Mouse (Mus musculus) embryonic facial prominence, embryonic 12.5 days (tissue): ENCODE data around the gene Il6ra. TPM values are rescaled to one million over a fixed set of nuclear protein-coding genes. Genes with fewer than 3 reads are reported as not detected.
A peak's percentile ranks its signal among the peaks of the same experiment; 100 is the strongest.

ENCODE experiments used
- ATAC-seq: fragments of 200-750 bp; cut with Nextera tagmentation; 2 replicates; pipeline ENCODE4 v1.8.0; 2017; ENCODE audit not compliant: insufficient number of reproducible peaks, insufficient read depth, low FRiP score, low TSS enrichment
- H3K27ac ChIP-seq: fragments of 300-500 bp; sonication (generic); 2 replicates; pipeline ENCODE4 v1.5.1; 2016; ENCODE audit warnings: mild to moderate bottlenecking
- H3K27me3 ChIP-seq: fragments of 300-500 bp; sonication (generic); 2 replicates; pipeline ENCODE4 v1.6.1; 2016; ENCODE audit warnings: mild to moderate bottlenecking, moderate library complexity
- H3K36me3 ChIP-seq: fragments of 300-500 bp; sonication (generic); 2 replicates; pipeline ENCODE4 v1.6.1; 2016; ENCODE audit warnings: mild to moderate bottlenecking
- H3K4me1 ChIP-seq: fragments of 300-500 bp; sonication (generic); 2 replicates; pipeline ENCODE4 v1.6.1; 2016
- H3K4me2 ChIP-seq: fragments of 300-500 bp; sonication (generic); replicated peaks from 2 replicates; pipeline ENCODE4 v1.6.1; 2016; ENCODE audit warnings: mild to moderate bottlenecking, moderate library complexity
- H3K4me3 ChIP-seq: fragments of 300-500 bp; sonication (generic); 2 replicates; pipeline ENCODE4 v1.5.1; 2016; ENCODE audit warnings: mild to moderate bottlenecking
- H3K9ac ChIP-seq: fragments of 300-500 bp; sonication (generic); 2 replicates; pipeline ENCODE4 v1.6.1; 2016; ENCODE audit warnings: mild to moderate bottlenecking, moderate library complexity
- H3K9me3 ChIP-seq: fragments of 300-500 bp; sonication (generic); 2 replicates; pipeline ENCODE4 v1.6.1; 2016; ENCODE audit warnings: mild to moderate bottlenecking, moderate library complexity
- WGBS: fragments of 180-500 bp; shearing (Covaris S2); methylation state at CpG from one replicate; pipeline ENCODE4 v1.1.7; 2016; 5-methylcytosine and 5-hydroxymethylcytosine counted together
- polyA plus RNA-seq: library from polyadenylated mRNA; unstranded; fragments of >200 nt; fragmentation: Nextera tagmentation; extraction: Ambion mirVana; gene quantifications from 2 replicates; pipeline ENCODE4 v1.2.1, GENCODE M21; 2016

Il6ra gene
- polyA plus RNA-seq = 0.60 and 0.79 TPM in 2 replicates

DNA sequence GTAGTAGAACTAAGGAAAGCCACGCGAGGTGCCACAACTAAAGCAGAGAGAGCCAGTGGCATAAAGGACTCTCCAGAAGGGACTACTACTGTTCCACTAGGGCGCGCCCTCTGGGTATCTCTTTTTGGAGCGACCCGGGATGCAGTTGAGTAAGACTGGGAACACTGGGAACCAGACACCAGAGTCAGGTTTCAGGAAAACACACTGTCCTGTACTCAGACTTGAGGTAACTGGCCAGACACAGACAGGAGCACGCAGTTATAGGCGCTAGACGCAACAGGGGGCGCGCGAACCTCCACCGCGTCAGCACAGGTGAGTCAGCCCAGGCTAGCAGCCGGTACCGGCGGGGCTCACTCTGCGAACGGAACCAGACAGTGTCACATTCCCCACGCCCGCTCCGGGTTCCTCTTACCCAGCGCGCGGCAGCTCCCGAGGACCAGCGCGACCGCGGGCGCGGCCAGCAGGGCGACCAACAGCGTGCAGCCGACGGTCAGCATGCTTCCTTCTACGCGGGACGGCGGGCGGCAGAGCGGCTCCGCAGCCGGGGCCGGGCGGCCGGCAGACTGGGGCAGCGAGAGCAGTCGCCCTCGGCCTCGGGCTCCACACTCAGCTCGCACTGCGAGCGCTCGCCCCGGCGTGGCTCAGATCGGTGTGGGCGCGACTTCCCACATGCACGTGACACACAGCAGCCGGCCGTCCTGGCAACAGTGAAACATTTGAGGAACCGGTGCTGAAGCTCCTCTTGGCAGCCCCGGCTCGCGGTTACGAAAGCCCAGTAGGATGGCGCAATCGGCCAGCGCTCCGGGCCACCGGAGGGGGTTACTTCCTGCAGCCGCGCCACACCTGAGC, at the start of gene Il6ra:
Il6ra (minus strand) TSS at position 654 of the 849 bp plus-strand sequence.
- Histone ChIP-seq H3K27ac (no peak within 1 kb of the TSS), H3K9me3 (no peaks in the 10 kb centered on the region), H3K4me1 (peaks cover 17% of the 10 kb centered on the region), H3K4me3 (peak within 1 kb of the TSS; percentile 52), H3K36me3 (no peaks in the 10 kb centered on the region), H3K9ac (peak within 1 kb of the TSS; percentile 55), H3K27me3 (peaks cover 44% of the 10 kb centered on the region), H3K4me2 (peak within 1 kb of the TSS; percentile 99)
- under 1% methylated on average over 75 of the region's 75 CpGs for WGBS
- ATAC-seq = peak; percentile 73; the same call in 1 of the 2 replicates

DNA sequence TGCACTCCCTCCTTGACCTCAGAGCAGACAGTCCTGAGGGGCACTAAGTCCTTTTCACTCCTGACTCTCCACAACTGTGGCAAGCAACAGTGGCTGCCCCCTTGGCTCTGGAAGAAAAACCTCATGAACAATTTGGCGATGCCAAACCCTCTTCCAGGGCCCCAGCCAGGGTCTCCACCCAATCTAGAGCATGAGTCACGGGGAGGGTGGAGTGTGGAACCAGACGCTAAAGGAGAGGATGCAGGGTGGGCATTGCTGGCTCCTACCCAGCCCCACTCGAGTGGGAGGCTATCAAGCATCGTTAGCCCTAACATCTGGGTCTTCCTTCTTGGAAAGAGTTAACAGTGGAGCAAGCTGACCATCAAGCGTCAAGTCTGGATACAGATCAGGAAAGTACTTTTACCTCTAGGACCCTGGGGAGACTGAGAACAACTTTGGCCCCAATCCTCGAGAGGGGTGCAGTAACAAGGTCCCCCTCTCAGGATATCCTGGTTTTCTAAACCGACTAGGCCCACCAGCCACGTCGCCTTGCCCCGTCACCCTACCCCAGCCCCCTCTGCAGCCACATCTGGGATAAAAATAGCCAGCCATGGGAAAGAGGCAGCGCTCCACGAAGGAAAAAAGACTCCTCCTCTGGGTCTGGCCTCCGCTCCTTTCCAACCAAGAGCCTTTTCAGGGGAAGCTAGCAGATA, 49.2 kb upstream of the Il6ra start:
- no peaks in the 10 kb centered on the region for H3K27me3 ChIP-seq
- WGBS = 4% methylated on average over 14 of the region's 14 CpGs
- H3K36me3 ChIP-seq = peaks cover 24% of the 10 kb centered on the region
- ATAC-seq = no peak
- peak overlapping the region; percentile 95 for H3K27ac ChIP-seq
- peaks cover 37% of the 10 kb centered on the region for H3K4me1 ChIP-seq
- peak overlapping the region; percentile 96 for H3K4me3 ChIP-seq
- peak overlapping the region; percentile 93 for H3K9ac ChIP-seq
- H3K4me2 ChIP-seq = peak overlapping the region; percentile 77
- no peaks in the 10 kb centered on the region for H3K9me3 ChIP-seq

DNA sequence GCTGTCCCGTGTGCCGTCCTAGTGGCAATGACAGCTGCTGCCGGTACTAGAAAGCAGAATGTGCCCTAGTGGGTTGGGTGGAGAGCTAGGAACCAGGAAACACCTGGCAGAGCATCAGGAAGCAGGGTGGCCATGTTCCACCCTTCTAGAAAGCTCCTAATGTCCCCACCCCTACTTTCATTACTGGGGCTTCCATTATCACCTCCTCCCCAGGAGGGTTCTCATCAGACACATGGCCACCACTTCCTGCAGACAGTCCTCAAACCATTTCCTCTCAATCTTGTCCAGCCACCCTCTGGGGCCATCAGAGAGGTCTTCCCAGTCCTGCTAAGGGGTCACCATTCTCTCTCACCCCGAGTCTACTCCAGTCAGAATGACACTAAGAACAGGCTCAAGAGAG, 48.4 kb upstream of the Il6ra start:
- Histone ChIP-seq H3K4me3 (peak overlapping the region; percentile 96), H3K9me3 (no peaks in the 10 kb centered on the region), H3K27me3 (no peaks in the 10 kb centered on the region), H3K27ac (peak overlapping the region; percentile 95), H3K36me3 (peaks cover 31% of the 10 kb centered on the region), H3K4me1 (peaks cover 37% of the 10 kb centered on the region), H3K4me2 (peak overlapping the region; percentile 77), H3K9ac (peak overlapping the region; percentile 93)
- no peak for ATAC-seq
- WGBS = 58% methylated on average over 4 of the region's 4 CpGs

DNA sequence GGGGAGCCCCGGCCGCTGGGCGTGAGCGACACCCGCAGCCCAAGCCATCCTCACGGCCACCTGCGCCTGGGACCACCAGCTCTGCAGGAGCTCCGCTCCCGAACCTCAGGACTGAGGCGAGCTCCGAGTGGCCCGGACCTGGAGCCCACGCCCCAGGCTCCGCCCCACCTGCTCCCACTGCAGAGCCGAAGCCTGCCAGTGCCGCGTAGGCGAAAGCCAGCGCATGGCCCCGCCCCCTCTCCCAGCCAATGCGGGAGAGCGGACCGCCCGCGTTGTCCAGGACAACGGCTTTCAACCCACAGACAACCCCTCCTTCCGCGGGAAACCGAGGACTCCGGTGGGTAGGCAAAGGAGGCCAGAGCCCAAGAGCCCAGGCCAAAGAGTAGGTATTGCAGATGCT, 47.5 kb upstream of the Il6ra start:
- Histone ChIP-seq H3K27ac (0 out of 2 replicates have a peak overlapping the region, but pooled peaks have one; percentile 95), H3K4me3 (peak overlapping the region; percentile 96), H3K36me3 (peaks cover 41% of the 10 kb centered on the region), H3K4me1 (peaks cover 37% of the 10 kb centered on the region), H3K9me3 (no peaks in the 10 kb centered on the region), H3K4me2 (peak overlapping the region; percentile 77), H3K9ac (peak overlapping the region; percentile 50), H3K27me3 (no peaks in the 10 kb centered on the region)
- peak; percentile 90 for ATAC-seq
- 0% methylated on average over 26 of the region's 30 CpGs for WGBS

DNA sequence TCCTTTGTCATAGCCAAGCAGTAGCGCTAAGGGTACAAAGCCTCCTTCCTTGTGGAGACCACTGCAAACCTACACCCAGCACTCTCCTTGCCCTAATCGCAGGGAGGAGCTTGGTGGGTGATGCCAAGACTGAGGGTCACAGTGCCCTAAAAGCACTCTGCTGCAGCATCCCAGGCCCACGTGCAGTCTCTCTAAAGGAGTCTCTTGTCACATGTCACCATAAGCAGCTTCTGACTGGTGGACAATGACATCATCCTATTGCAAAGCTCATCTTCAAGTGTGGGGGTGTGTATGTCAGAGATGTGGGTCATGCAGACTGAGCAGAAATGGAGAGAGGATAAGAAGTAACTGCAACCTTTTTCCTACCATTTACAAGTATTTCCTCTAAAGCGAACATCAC, 46.4 kb upstream of the Il6ra start:
- no peak for ATAC-seq
- Histone ChIP-seq H3K4me2 (no peak overlapping the region; the same call in 1 of the 2 replicates), H3K27me3 (no peaks in the 10 kb centered on the region), H3K9ac (no peak overlapping the region), H3K4me3 (no peak overlapping the region), H3K9me3 (no peaks in the 10 kb centered on the region), H3K36me3 (peaks cover 42% of the 10 kb centered on the region), H3K27ac (no peak overlapping the region), H3K4me1 (peaks cover 30% of the 10 kb centered on the region)
- WGBS = 78% methylated on average over 4 of the region's 4 CpGs

DNA sequence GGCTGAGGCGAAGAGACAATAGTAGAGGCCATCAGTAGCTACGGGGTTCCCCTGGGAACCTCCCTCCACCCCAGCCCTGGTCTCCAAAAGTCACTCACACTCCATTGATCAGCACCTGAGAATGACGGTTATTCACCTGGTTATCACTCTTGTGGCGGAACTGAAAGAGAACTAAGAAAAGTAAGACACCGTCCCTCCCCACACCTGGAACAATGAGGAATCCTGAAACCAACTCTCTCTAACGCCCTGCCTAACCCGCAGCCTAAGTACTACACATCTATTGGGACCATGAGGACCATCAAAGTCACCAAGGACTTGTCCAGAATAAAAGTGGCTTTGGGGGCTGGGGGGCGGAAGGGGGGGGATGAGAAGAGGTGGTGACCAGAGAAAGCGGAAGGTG, 44.9 kb upstream of the Il6ra start:
- no peaks in the 10 kb centered on the region for H3K9me3 ChIP-seq
- H3K36me3 ChIP-seq = peaks cover 54% of the 10 kb centered on the region
- no peak overlapping the region for H3K9ac ChIP-seq
- H3K27ac ChIP-seq = no peak overlapping the region
- WGBS = 95% methylated on average over 9 of the region's 9 CpGs
- no peak for ATAC-seq
- peaks cover 26% of the 10 kb centered on the region for H3K4me1 ChIP-seq
- H3K4me2 ChIP-seq = no peak overlapping the region
- H3K4me3 ChIP-seq = no peak overlapping the region
- H3K27me3 ChIP-seq = no peaks in the 10 kb centered on the region

DNA sequence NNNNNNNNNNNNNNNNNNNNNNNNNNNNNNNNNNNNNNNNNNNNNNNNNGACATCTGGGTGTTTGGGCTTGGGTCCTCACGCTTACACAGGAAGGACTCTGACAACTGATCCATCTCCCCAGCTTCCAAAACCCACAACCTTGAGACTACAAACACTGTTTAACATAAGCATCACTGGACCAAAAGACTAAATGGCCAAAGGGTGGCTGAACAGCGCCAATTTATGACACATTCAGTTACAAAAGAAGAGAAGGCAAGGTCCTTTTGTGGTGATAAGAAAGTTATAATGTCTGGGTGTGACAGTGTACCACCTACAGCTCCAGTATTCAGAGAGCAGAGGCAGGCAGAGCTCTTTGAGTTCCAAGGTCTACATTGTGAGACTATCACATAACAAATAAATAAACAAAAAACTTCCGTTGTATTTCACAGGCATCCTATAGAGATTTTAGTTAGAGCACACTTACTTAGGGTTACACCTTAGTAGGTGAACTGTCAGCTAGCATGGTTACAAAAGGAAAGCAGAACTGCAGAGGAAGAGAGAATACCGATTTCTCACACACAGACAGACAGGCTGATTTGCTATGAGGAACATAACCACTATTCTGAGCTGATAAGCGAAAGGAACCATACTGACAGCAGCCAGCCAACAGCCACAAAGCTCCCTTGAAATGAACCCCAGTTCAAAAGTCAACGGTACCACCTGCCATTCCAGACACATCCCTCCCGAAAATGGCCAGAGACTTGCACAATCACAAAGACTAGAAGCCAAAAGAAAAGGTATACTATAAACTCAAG, 43.4 kb upstream of the Il6ra start:
- ATAC-seq = no peak
- H3K4me1 ChIP-seq = peaks cover 17% of the 10 kb centered on the region
- peaks cover 69% of the 10 kb centered on the region for H3K36me3 ChIP-seq

DNA sequence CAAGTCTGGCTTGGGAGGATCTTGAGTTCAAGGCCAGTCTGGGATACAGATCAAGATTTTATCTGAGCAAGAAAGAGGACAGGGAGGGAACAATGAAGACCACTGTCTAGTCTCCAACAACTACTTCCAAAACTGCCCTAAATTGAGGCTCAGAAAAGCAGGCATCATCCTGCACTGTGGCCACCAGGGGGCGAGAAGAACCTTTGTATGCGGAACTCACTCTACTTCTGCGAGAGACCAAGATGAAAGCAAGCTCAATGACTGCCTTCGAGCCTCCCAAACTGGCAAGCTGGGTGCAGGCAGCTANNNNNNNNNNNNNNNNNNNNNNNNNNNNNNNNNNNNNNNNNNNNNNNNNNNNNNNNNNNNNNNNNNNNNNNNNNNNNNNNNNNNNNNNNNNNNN, 40.4 kb upstream of the Il6ra start:
- H3K27me3 ChIP-seq = no peaks in the 10 kb centered on the region
- no peak overlapping the region for H3K9ac ChIP-seq
- no peak overlapping the region for H3K27ac ChIP-seq
- H3K36me3 ChIP-seq = peaks cover 92% of the 10 kb centered on the region
- H3K4me2 ChIP-seq = no peak overlapping the region
- WGBS = 5% methylated on average over 4 of the region's 4 CpGs
- H3K4me1 ChIP-seq = no peaks in the 10 kb centered on the region
- no peaks in the 10 kb centered on the region for H3K9me3 ChIP-seq
- no peak overlapping the region for H3K4me3 ChIP-seq
- no peak for ATAC-seq

More for the DNA sequence above, 43.4 kb upstream of the Il6ra start:
- Histone ChIP-seq H3K27me3 (no peaks in the 10 kb centered on the region), H3K4me3 (no peak overlapping the region), H3K27ac (no peak overlapping the region), H3K9ac (no peak overlapping the region), H3K9me3 (no peaks in the 10 kb centered on the region), H3K4me2 (no peak overlapping the region)
- WGBS = 89% methylated on average over 7 of the region's 7 CpGs

DNA sequence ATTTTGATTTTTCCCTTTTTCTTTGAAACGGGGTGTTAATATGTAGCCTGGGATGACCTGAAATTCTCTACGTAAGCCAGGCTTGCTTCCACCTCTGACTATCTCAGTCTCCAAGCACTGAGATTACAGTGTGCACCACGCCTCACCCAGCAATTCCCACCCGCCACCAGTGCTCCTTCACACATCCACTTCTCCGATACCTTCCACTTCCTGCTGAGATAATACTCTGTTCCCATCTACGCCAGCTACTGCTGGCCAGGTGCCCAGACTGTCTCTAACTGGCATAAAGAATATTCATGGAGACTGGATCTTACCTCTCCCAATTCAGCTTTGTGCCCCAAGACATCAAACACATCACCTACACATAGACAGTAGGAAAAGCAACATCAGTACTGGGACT, 35.7 kb upstream of the Il6ra start:
- Histone ChIP-seq H3K4me2 (no peak overlapping the region), H3K4me1 (no peaks in the 10 kb centered on the region), H3K9ac (no peak overlapping the region), H3K27ac (no peak overlapping the region), H3K36me3 (peaks cover 94% of the 10 kb centered on the region), H3K4me3 (no peak overlapping the region), H3K27me3 (no peaks in the 10 kb centered on the region), H3K9me3 (no peaks in the 10 kb centered on the region)
- ATAC-seq = no peak
- 91% methylated on average over 6 of the region's 6 CpGs for WGBS

DNA sequence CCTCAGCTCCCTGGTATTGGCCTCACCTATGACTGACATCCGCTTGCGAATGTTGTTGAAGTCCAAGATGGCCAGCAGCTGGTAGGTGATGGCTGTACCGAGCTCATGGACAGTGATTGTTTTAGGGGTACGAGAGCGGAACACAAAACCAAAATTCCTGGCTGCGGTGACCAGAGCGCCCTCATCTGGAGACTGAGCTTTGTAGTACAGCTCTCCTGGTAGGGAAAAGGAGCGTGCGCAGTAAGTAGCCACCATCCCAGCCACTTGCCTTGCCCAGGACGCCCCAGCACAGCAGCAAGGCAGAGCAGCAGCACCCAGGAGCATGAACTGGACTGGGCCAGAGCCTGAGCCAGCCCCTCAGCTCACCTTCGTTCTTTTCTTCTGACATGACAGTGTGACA, 35.0 kb upstream of the Il6ra start:
- H3K9ac ChIP-seq = no peak overlapping the region
- no peaks in the 10 kb centered on the region for H3K9me3 ChIP-seq
- H3K36me3 ChIP-seq = peaks cover 97% of the 10 kb centered on the region
- H3K4me1 ChIP-seq = no peaks in the 10 kb centered on the region
- no peaks in the 10 kb centered on the region for H3K27me3 ChIP-seq
- H3K4me2 ChIP-seq = no peak overlapping the region
- no peak for ATAC-seq
- no peak overlapping the region for H3K4me3 ChIP-seq
- H3K27ac ChIP-seq = no peak overlapping the region
- WGBS = 87% methylated on average over 11 of the region's 11 CpGs

DNA sequence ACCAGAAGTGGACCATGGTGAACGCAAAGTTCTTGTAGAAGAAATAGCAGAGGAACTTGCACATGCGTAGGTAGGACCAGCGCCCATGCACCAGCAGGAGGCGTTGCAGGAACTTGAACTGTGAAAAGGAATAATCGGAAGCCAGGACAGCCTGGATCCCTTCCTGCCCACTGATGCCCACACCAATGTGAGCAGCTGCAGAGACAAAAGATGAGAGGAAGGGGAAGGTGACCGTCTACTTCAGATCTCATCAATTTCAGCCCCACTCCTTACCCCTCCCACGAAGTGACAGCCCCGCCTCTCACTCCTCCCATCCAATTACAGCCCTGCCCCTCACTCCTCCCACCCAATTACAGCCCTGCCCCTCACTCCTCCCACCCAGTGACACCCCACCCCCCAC, 32.0 kb upstream of the Il6ra start:
- no peak overlapping the region for H3K27ac ChIP-seq
- no peak overlapping the region for H3K4me2 ChIP-seq
- H3K4me1 ChIP-seq = no peaks in the 10 kb centered on the region
- H3K4me3 ChIP-seq = no peak overlapping the region
- WGBS = 81% methylated on average over 8 of the region's 8 CpGs
- no peaks in the 10 kb centered on the region for H3K27me3 ChIP-seq
- no peak overlapping the region for H3K9ac ChIP-seq
- H3K36me3 ChIP-seq = peaks cover 97% of the 10 kb centered on the region
- ATAC-seq = no peak
- no peaks in the 10 kb centered on the region for H3K9me3 ChIP-seq
